In genomic region chr13:118403544-118403943, GRCm38 (mm10) we compare ENCODE assay signal across 9 mouse cellular contexts. TPM values are rescaled to one million over a fixed set of nuclear protein-coding genes. Genes with fewer than 3 reads are reported as not detected.
DNase-seq lines count a peak whose midpoint lies in the region; TF ChIP-seq lines count a peak whose summit lies in the region.
"Had no signal": no experiment of that assay in that cellular context is flagged by ENCODE, and none has a peak within 500 bp of the region (broad histone marks: within the 10 kb centered on the region; RNA-seq: fewer than 3 reads in every experiment).

No protein-coding gene starts in this region.

- no peaks in the 10 kb centered on the region for H3K4me1 ChIP-seq in cortical plate, adult 2 months (ENCODE audit: control insufficient read depth, insufficient read depth, low read length)
- H3K4me1 ChIP-seq: embryonic facial prominence, embryonic 12.5 days had no signal

- no peak overlapping the region for H3K4me3 ChIP-seq in cortical plate, adult 2 months (ENCODE audit: insufficient read depth, low read length)
- H3K4me3 ChIP-seq: embryonic facial prominence, embryonic 12.5 days had no signal

- TF ChIP-seq CTCF in cortical plate, adult 2 months (IDR thresholded peaks at IDR 0.05; ENCODE audit: extremely low read depth, insufficient read depth, low read length), result peak; percentile 26; the same call in 1 of the 2 replicates

- peak; percentile 26 for DNase-seq in left cerebral cortex, adult 11 months (ENCODE audit: low spot score)
- no peak for DNase-seq in left cerebral cortex, adult 9 months (ENCODE audit: low spot score in 2 of 2)
- DNase-seq in MEL-GATA-1-ER (ENCODE audit: extremely low read depth, low read depth), result peak; percentile 46
- peak; percentile 68 for DNase-seq in mesoderm, embryonic 11.5 days (ENCODE audit: low read depth, low spot score)
- DNase-seq in adrenal gland, adult 18-20 months (ENCODE audit: low spot score in 2 of 2), result no peak
- DNase-seq in thymus, postnatal 10 days (ENCODE audit: low spot score in 2 of 2), result no peak

- no peak for TF ChIP-seq POLR2A in cortical plate, adult 2 months (IDR thresholded peaks at IDR 0.05; ENCODE audit: extremely low read depth, insufficient read depth, low read length)

- no peak overlapping the region for H3K27ac ChIP-seq in cortical plate, adult 2 months (ENCODE audit: insufficient read depth, low read length)
- H3K27ac ChIP-seq: embryonic facial prominence, embryonic 12.5 days had no signal

RNA-seq across cellular contexts. Expression of gene Mrps30, which starts 16.5 kb away (rescaled TPM):
- 12.0 and 12.5 TPM in 2 replicates for polyA plus RNA-seq in cortical plate, adult 2 months (2012; rRNA removed)
- total RNA-seq in adrenal gland, adult 18-20 months (2021), result 10 to 100 TPM; 22.7 to 27.5 TPM

RNA-seq across cellular contexts. Expression of gene B430218F22Rik, which starts 17.1 kb away (rescaled TPM):
- polyA plus RNA-seq in cortical plate, adult 2 months (2012; rRNA removed), result 0.61 and 0.63 TPM in 2 replicates
- total RNA-seq in adrenal gland, adult 18-20 months (2021), result under 1 TPM in 1 of 2 experiments, not detected in 1; 0.20 TPM
- polyA plus RNA-seq: large intestine, adult 2 months had no signal

Comparison
In these comparisons a context has a peak if more than half of its experiments do, and no peak if none do; other contexts are left out.
1. DNase-seq: peak in left cerebral cortex, adult 11 months (single experiment), MEL-GATA-1-ER (single experiment) and mesoderm, embryonic 11.5 days (single experiment); none in left cerebral cortex, adult 9 months (0 of 2), adrenal gland, adult 18-20 months (0 of 2) and thymus, postnatal 10 days (0 of 2).